Mouse (Mus musculus) forebrain, embryonic 10.5 days (tissue): Measurements from ENCODE around the gene Gm6899. TPM values are rescaled to one million over a fixed set of nuclear protein-coding genes. Genes with fewer than 3 reads are reported as not detected.

ENCODE experiments used
- DNase-seq: peaks from one replicate; pipeline ENCODE4 v3.0.0-alpha.2; 2017; ENCODE audit warnings: low spot score; ENCODE audit errors: extremely low spot score
- H3K27ac ChIP-seq: fragments of 300-500 bp; sonication (generic); 2 replicates; pipeline ENCODE4 v1.5.1; 2016; ENCODE audit warnings: mild to moderate bottlenecking
- H3K27me3 ChIP-seq: fragments of 300-500 bp; sonication (generic); 2 replicates; pipeline ENCODE4 v1.6.1; 2016; ENCODE audit warnings: mild to moderate bottlenecking; ENCODE audit not compliant: poor library complexity, severe bottlenecking
- H3K36me3 ChIP-seq: fragments of 300-500 bp; sonication (generic); replicated peaks from 2 replicates; pipeline ENCODE4 v1.6.1; 2016; ENCODE audit warnings: mild to moderate bottlenecking, moderate library complexity
- H3K4me1 ChIP-seq: fragments of 300-500 bp; sonication (generic); 2 replicates; pipeline ENCODE4 v1.6.1; 2016
- H3K4me3 ChIP-seq: fragments of 300-500 bp; sonication (generic); 2 replicates; pipeline ENCODE4 v1.5.1; 2016; ENCODE audit warnings: mild to moderate bottlenecking, moderate library complexity
- H3K9me3 ChIP-seq: fragments of 300-500 bp; sonication (generic); 2 replicates; pipeline ENCODE4 v1.6.1; 2016; ENCODE audit warnings: mild to moderate bottlenecking, moderate library complexity
- WGBS: fragments of 180-500 bp; shearing (Covaris S2); methylation state at CpG from one replicate; pipeline ENCODE4 v1.1.7; 2016; 5-methylcytosine and 5-hydroxymethylcytosine counted together
- polyA plus RNA-seq: library from polyadenylated mRNA; unstranded; fragments of >200 nt; fragmentation: Nextera tagmentation; extraction: Ambion mirVana; gene quantifications from 2 replicates; pipeline ENCODE4 v1.2.1, GENCODE M21; 2016

Gene Gm6899
- polyA plus RNA-seq, 1 experiment from 2014 or later: not detected

DNA sequence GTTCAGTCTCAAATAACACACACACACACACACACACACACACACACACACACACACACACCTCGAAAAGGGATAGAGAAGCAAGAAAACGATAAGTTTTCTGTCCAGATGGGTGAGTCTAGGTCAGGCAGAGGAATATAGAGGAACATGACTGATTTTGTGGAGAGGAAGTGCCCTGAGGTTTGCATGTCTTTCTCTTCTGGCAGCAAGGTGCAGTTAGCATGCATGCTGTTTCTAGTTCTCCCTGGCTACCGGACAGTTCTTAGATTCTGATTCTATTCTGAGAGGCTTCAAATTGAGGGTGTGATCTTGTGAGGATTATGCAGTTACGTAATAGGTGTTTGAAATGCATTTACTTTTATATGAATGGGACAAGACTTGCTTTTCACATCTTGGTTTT, 7.7 kb downstream of the Gm6899 start:
- no peaks in the 10 kb centered on the region for H3K9me3 ChIP-seq
- no peak for DNase-seq
- no peaks in the 10 kb centered on the region for H3K27me3 ChIP-seq
- H3K4me3 ChIP-seq: no peak overlapping the region
- no peaks in the 10 kb centered on the region for H3K36me3 ChIP-seq
- WGBS: 95% methylated on average over 4 of the region's 4 CpGs
- no peaks in the 10 kb centered on the region for H3K4me1 ChIP-seq
- no peak overlapping the region for H3K27ac ChIP-seq

DNA sequence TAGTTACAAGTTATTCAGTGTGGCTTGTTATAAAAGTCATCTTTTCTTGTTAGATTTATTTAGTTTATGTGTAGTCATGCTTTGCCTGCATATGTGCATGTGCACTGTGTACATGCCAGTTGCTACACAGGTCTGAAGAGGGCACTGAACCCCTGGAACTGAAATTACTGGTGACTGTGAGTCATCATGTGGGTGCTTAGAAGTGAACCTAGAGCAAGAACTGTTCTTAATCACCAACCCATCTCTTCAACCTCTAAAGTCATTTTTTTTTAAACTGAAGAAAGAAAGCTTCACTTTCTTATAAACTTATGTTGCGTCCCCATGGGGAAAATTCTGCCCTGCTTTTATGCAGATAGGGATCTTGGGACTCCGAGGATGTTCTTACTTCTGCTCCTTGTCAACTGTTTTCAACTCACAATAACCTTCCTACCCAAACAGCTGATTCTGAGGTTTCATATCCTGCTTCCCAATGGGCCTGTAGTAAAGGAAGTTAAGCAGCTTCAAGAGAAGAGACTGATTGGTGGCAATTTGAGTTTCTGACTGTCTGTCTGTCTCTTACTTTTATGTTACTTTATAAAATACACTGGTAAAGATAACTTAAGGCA, 8.6 kb downstream of the Gm6899 start:
- 94% methylated on average over 2 of the region's 2 CpGs for WGBS
- no peak for DNase-seq
- Histone ChIP-seq H3K4me1 (no peaks in the 10 kb centered on the region), H3K27me3 (no peaks in the 10 kb centered on the region), H3K36me3 (no peaks in the 10 kb centered on the region), H3K27ac (no peak overlapping the region), H3K9me3 (no peaks in the 10 kb centered on the region), H3K4me3 (no peak overlapping the region)

DNA sequence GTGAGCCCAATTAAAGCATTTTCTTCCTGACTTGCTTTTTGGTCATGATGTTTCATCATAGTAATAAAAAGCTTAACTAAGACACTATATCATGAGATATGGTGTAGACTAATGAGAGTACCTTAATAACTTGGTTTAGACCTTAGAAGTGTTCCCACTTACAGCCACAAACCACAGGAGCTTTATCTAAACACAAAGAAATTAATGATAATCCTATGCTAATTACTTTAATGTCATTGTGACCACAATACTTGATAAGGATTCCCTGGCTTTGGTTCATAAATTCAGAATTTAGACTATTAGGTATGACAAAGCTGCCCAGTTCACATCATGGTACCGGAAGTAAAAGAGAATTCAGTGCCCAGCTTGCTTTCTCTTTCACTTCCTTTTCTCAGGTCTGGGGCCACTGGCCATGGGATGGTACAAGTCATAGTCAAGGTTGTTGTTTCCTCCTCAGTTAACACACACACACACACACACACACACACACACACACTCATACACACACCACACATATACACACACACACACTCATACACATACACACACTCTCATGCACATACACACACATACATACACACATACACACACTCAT, 11.1 kb downstream of the Gm6899 start:
- no peak overlapping the region for H3K27ac ChIP-seq
- WGBS: 94% methylated on average over 1 of the region's 1 CpGs
- H3K4me3 ChIP-seq: no peak overlapping the region
- H3K27me3 ChIP-seq: no peaks in the 10 kb centered on the region
- DNase-seq: no peak
- H3K36me3 ChIP-seq: no peaks in the 10 kb centered on the region
- H3K4me1 ChIP-seq: peaks cover 4% of the 10 kb centered on the region
- no peaks in the 10 kb centered on the region for H3K9me3 ChIP-seq

DNA sequence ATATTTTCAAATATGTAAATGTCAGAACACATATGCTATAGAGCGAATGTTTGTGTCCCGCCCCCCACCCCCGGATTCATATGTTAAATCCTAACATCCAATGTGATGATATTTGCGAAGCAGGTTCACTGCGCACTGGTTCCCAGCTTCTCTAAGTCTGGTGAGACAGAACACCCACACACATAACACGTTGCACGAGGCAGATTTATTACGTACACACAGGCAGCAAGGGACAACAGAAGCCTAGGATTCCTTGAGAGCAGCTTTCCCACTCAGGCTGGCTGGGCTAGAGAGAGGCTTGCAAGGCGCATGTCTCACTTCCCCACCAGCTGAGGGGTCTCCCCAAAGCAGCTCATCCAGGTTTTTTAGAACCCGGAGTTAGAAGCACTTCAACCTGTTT, 15.8 kb downstream of the Gm6899 start:
- H3K9me3 ChIP-seq: no peaks in the 10 kb centered on the region
- no peak overlapping the region for H3K27ac ChIP-seq
- no peaks in the 10 kb centered on the region for H3K36me3 ChIP-seq
- DNase-seq: no peak
- peaks cover 11% of the 10 kb centered on the region for H3K4me1 ChIP-seq
- 79% methylated on average over 10 of the region's 10 CpGs for WGBS
- no peak overlapping the region for H3K4me3 ChIP-seq
- no peaks in the 10 kb centered on the region for H3K27me3 ChIP-seq

DNA sequence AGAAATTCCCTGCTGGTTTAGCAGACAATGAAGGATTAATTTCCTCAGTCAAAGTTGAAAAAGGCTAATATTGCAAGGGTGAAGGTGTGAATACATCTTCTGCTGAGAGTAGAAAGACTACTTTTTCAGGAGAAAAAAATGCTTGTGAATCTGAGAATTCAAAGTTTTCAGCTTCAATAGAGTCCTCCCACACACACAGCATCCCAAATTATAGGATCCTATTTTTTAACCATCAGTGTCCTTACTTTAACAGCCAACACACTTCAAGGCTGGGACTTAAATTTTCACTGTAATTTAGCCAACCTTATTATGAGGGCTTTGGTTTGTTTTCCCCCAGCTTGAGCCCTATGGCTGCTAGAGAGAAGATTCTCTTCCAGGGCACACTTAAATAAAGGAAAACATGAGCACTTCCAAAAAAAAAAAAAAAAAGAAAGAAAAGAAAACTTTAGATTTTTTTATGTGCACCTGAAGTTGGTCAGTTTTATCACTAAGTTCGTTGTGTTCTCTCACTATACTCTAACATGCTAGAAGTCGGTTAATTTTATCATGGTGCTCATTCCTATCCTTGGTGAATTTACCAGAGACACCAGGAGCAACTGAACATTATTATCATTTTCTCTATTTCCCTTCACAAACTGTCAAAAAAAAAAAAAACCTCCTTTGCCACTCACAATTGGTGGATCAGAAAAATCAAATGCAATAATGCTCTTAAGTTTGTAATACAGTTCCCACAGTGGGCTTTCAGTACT, 25.6 kb downstream of the Gm6899 start:
- Histone ChIP-seq H3K4me1 (no peaks in the 10 kb centered on the region), H3K9me3 (no peaks in the 10 kb centered on the region), H3K4me3 (no peak overlapping the region), H3K27ac (no peak overlapping the region), H3K27me3 (no peaks in the 10 kb centered on the region), H3K36me3 (no peaks in the 10 kb centered on the region)
- DNase-seq: no peak
- WGBS: 86% methylated on average over 2 of the region's 2 CpGs

DNA sequence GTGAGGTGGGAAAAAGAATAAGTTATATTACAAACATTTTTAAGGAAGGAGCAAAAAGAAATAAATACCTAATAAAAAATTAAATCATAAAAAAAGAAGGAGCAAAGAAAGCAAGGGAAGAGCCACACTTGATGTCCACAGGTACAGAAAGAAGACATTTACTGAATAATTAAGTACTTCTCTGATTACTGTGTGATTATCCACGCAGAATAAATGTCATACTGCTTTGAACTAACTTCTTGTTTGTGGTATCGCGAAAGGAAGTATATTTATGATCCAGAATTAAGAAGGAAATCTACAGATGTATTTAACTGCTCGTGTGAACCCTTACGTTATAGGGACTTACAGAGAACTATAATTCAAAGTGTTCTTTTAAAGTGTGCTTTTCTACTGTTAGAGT, 29.7 kb downstream of the Gm6899 start:
- no peaks in the 10 kb centered on the region for H3K4me1 ChIP-seq
- no peaks in the 10 kb centered on the region for H3K36me3 ChIP-seq
- 89% methylated on average over 5 of the region's 5 CpGs for WGBS
- H3K4me3 ChIP-seq: no peak overlapping the region
- no peaks in the 10 kb centered on the region for H3K27me3 ChIP-seq
- H3K27ac ChIP-seq: no peak overlapping the region
- H3K9me3 ChIP-seq: no peaks in the 10 kb centered on the region
- DNase-seq: no peak

DNA sequence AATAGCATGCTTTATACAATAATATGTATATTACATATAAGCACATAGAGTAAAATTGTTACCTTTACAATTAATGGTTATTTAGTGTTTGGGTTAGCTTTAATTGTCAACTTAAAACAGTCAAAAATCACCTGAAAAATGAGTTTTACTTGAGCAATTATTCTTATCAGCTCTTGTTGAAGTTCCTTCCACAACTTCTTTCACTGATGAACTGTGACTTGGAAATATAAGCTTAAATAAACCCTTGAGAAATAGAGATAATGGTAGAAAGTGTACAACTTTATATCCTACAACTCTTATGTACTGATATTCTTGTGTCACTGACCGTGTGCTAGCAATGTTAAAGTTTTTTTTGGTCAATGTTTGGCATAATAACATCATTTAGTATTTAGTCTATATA, 43.2 kb downstream of the Gm6899 start:
- H3K9me3 ChIP-seq: no peaks in the 10 kb centered on the region
- no peak for DNase-seq
- WGBS: 89% methylated on average over 1 of the region's 1 CpGs
- no peak overlapping the region for H3K27ac ChIP-seq
- no peaks in the 10 kb centered on the region for H3K4me1 ChIP-seq
- H3K36me3 ChIP-seq: no peaks in the 10 kb centered on the region
- H3K4me3 ChIP-seq: no peak overlapping the region
- H3K27me3 ChIP-seq: no peaks in the 10 kb centered on the region

DNA sequence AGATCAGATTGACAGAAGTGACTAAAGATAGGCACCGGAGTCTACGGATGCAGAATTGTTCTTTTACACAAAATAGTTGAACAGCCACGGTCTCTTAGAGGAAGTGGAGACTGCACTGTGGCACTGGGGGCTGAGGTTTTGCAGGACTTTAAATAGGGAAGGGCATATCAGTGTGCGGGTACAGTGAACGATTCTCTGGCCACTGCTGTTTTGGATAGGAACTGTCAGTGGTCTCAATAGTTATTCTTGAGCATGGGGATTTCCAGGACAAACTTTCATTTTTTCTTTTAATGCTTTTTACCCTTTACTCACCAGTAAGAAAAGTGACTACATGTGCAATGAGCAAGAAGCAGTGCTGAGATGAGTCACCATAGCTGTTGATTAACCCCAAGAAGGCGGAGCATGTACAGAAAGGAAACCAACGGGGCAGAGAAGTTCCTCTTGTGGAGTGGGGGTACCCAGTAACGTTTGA, 47.3 kb downstream of the Gm6899 start:
- Histone ChIP-seq H3K27ac (no peak overlapping the region), H3K4me1 (no peaks in the 10 kb centered on the region), H3K27me3 (no peaks in the 10 kb centered on the region), H3K9me3 (peaks cover 6% of the 10 kb centered on the region; the same call in 1 of the 2 replicates), H3K36me3 (no peaks in the 10 kb centered on the region), H3K4me3 (no peak overlapping the region)
- 83% methylated on average over 8 of the region's 8 CpGs for WGBS
- DNase-seq: no peak

DNA sequence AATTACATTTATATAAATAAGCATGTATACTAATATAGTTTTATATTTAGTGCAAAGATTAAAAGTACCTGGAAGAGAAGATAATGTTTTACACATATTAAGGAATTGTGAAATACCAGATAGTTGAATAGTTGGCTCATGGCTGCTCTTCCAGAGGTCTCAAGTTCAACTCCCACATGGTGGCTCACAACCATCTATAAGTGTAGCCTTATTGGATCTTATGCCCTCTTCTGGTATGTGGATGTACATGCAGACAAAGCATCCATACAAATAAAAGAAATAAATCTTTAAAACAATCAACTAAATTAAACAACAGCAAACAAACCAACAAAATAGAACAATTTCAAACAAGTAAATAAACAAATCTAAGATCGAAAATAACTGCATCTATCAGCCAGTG, 49.1 kb downstream of the Gm6899 start:
- Histone ChIP-seq H3K36me3 (no peaks in the 10 kb centered on the region), H3K4me1 (no peaks in the 10 kb centered on the region), H3K4me3 (no peak overlapping the region), H3K9me3 (peaks cover 6% of the 10 kb centered on the region; the same call in 1 of the 2 replicates), H3K27ac (no peak overlapping the region), H3K27me3 (no peaks in the 10 kb centered on the region)
- WGBS: 88% methylated on average over 1 of the region's 1 CpGs
- DNase-seq: no peak

Other genes starting within 250 kb of the Gm6899 start
- gene Fancl, start 207.1 kb upstream of the Gm6899 start, polyA plus RNA-seq: 33.5 and 38.5 TPM in 2 replicates
- gene Vrk2, start 758 bp downstream of the Gm6899 start, polyA plus RNA-seq: 22.3 and 24.4 TPM in 2 replicates